Mouse (Mus musculus): ENCODE results near the gene Capn2. TPM values are rescaled to one million over a fixed set of nuclear protein-coding genes. Genes with fewer than 3 reads are reported as not detected.

Capn2 gene
- total and polyA plus RNA-seq, 2 experiments from 2014 or later: 82.1 to 88.2 TPM

DNA sequence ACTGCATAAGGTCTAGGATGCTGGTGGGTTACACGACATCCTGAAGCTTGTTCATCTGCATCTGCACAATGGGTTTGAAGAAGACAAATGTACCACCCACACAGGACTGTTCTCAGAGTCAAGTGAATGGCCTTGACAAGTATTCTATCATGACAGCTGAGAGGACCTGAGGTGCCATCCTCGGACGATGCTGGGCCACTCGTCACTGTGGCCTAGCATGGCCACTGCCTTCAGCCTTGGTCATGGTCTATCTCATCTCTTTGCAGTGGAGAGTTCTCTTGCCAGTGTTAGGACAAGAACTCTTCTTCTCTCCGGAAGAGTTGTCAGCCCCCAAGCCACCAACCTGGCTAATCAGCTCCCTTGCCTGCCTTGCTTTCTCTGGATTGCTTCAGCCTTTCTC, 3.7 kb downstream of the Capn2 start:
- no peak overlapping the region for H3K4me2 ChIP-seq (ENCODE audit: low read depth, low read length, poor library complexity, severe bottlenecking)
- no peak overlapping the region for H3K27ac ChIP-seq (ENCODE audit: low read depth, low read length)
- DNase-seq (ENCODE audit: low spot score) (no peak), ATAC-seq (ENCODE audit: low FRiP score) (no peak)
- H3K36me3 ChIP-seq (ENCODE audit: insufficient read depth, low read length): peaks cover 21% of the 10 kb centered on the region
- no peak for TF ChIP-seq CTCF (IDR thresholded peaks at IDR 0.05)
- H3K9me3 ChIP-seq (ENCODE audit: low read length): no peaks in the 10 kb centered on the region
- no peak overlapping the region for H3K4me3 ChIP-seq (ENCODE audit: low read depth, low read length)
- 94% methylated on average over 5 of the region's 5 CpGs for WGBS
- H3K4me1 ChIP-seq (ENCODE audit: insufficient read depth, low read length): peaks cover 9% of the 10 kb centered on the region
- H3K27me3 ChIP-seq (ENCODE audit: insufficient read depth, low read length): no peaks in the 10 kb centered on the region
- H3K9ac ChIP-seq (replicated peaks; ENCODE audit: low read length, poor library complexity, severe bottlenecking): no peak overlapping the region

DNA sequence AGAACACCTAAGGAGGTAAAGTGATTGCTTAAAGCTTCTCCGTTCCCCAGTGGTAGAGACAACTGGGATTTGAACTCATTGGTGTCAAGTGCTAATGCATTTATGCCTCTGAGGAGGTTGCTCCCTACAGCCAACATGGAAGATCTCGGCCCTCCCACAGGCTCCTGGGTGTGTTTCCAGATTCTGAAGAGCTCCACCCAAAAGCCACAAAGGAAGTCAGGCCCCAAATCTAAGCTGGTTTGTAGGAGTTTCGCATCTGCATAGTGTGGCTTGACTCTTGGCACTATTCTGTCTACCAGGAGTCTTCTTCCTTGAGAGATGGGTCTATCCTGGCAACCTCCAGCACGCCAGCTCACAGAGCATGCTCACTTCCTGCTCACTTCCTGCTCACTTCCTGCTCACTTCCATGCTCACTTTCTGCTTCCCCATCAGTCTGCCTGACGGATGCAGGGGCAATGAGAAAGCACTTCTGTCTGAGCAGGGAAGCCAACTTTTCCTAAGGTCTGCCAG, 4.5 kb downstream of the Capn2 start:
- H3K27me3 ChIP-seq (ENCODE audit: insufficient read depth, low read length): no peaks in the 10 kb centered on the region
- no peak for ATAC-seq (ENCODE audit: low FRiP score)
- peaks cover 21% of the 10 kb centered on the region for H3K36me3 ChIP-seq (ENCODE audit: insufficient read depth, low read length)
- 91% methylated on average over 5 of the region's 5 CpGs for WGBS
- H3K4me1 ChIP-seq (ENCODE audit: insufficient read depth, low read length): peaks cover 9% of the 10 kb centered on the region
- no peak for TF ChIP-seq CTCF (IDR thresholded peaks at IDR 0.05)
- no peak overlapping the region for H3K9ac ChIP-seq (replicated peaks; ENCODE audit: low read length, poor library complexity, severe bottlenecking)
- H3K9me3 ChIP-seq (ENCODE audit: low read length): no peaks in the 10 kb centered on the region
- H3K4me3 ChIP-seq (ENCODE audit: low read depth, low read length): no peak overlapping the region
- DNase-seq (ENCODE audit: low spot score): no peak
- no peak overlapping the region for H3K4me2 ChIP-seq (ENCODE audit: low read depth, low read length, poor library complexity, severe bottlenecking)
- H3K27ac ChIP-seq (ENCODE audit: low read depth, low read length): no peak overlapping the region

DNA sequence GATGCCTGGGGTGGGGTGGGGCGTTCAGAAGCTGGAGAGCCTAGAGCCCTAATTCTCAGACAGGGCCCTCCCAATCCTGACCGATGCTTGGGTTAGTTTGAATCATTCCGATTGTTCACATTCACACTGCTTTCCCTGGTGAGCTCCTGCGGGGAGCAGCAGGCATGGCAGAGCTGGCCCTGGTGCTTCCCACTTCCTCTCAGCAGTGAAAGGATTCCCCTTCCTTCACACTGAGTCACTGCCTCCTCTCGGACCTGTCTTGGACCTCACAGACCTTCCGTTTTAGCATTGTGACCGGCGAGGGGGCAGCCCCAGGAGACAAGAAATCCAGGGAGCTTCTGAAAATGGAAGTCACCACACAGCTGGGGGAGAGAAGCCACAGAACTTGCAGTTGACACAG, 5.6 kb downstream of the Capn2 start:
- H3K27me3 ChIP-seq (ENCODE audit: insufficient read depth, low read length): no peaks in the 10 kb centered on the region
- H3K9me3 ChIP-seq (ENCODE audit: low read length): no peaks in the 10 kb centered on the region
- DNase-seq (ENCODE audit: low spot score) (no peak), ATAC-seq (ENCODE audit: low FRiP score) (no peak)
- no peak for TF ChIP-seq CTCF (IDR thresholded peaks at IDR 0.05)
- H3K9ac ChIP-seq (replicated peaks; ENCODE audit: low read length, poor library complexity, severe bottlenecking): no peak overlapping the region
- no peak overlapping the region for H3K4me3 ChIP-seq (ENCODE audit: low read depth, low read length)
- H3K36me3 ChIP-seq (ENCODE audit: insufficient read depth, low read length): peaks cover 21% of the 10 kb centered on the region
- WGBS: 66% methylated on average over 8 of the region's 8 CpGs
- peaks cover 9% of the 10 kb centered on the region for H3K4me1 ChIP-seq (ENCODE audit: insufficient read depth, low read length)
- no peak overlapping the region for H3K4me2 ChIP-seq (ENCODE audit: low read depth, low read length, poor library complexity, severe bottlenecking)
- H3K27ac ChIP-seq (ENCODE audit: low read depth, low read length): no peak overlapping the region

DNA sequence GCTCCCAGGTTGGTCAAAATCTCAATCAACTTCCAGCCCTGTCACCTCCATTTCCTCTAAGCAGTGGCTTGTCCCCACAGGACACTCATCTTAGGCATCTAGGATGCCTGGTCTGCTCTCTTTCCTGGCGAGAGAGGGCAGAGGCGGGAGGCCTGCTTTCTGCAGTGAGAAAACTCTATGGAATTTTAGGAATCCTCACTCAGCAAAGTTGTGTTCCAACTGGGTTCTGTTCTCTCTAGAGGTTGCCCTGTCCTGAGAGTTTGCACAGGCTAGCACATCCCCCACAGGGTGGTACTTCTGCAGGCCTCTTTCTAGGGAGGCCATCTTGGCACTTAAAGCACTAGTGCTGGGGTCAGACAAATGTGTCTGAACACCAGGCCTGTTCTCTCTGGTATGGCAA, 6.3 kb downstream of the Capn2 start:
- Histone ChIP-seq H3K27me3 (ENCODE audit: insufficient read depth, low read length) (no peaks in the 10 kb centered on the region), H3K4me1 (ENCODE audit: insufficient read depth, low read length) (peaks cover 7% of the 10 kb centered on the region), H3K4me2 (ENCODE audit: low read depth, low read length, poor library complexity, severe bottlenecking) (no peak overlapping the region), H3K36me3 (ENCODE audit: insufficient read depth, low read length) (peaks cover 21% of the 10 kb centered on the region), H3K9me3 (ENCODE audit: low read length) (no peaks in the 10 kb centered on the region), H3K27ac (ENCODE audit: low read depth, low read length) (no peak overlapping the region), H3K9ac (replicated peaks; ENCODE audit: low read length, poor library complexity, severe bottlenecking) (no peak overlapping the region), H3K4me3 (ENCODE audit: low read depth, low read length) (no peak overlapping the region)
- 77% methylated on average over 2 of the region's 2 CpGs for WGBS
- no peak for DNase-seq (ENCODE audit: low spot score)
- TF ChIP-seq CTCF (IDR thresholded peaks at IDR 0.05): no peak
- ATAC-seq (ENCODE audit: low FRiP score): no peak

DNA sequence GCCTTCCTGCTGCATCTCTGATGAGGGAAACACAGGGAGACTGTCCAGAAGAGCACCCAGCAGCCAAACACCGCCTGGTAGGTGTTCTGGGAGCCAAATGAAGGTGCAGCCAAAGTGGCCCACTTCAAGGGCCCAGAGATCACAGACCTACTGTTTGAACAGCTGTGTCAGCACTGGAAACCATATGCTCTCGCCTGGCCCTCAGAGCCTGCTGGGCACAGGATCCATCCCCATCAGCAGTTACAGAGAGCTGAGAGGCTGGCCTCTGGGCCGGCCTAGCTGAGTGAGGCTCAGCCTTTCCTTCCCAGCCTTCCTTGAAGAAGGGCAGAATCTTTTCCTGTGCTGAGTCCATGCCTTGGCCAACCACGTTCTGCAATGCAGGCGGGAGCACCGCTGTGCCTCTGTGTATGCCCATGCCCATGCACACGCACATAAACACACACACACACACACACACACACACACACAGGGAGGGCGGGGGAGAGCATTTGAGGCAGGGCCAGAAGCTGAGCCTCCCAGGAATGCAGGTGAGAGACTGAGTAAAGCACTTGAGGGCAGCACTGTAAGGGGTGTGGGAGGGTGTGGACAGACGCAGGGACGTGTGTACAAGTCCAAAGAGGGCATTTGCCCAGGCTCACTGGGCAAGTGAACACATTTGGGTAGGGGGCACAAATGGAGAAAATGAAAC, 8.2 kb downstream of the Capn2 start:
- Histone ChIP-seq H3K36me3 (ENCODE audit: insufficient read depth, low read length) (peaks cover 21% of the 10 kb centered on the region), H3K4me2 (ENCODE audit: low read depth, low read length, poor library complexity, severe bottlenecking) (no peak overlapping the region), H3K9ac (replicated peaks; ENCODE audit: low read length, poor library complexity, severe bottlenecking) (no peak overlapping the region), H3K4me3 (ENCODE audit: low read depth, low read length) (no peak overlapping the region), H3K4me1 (ENCODE audit: insufficient read depth, low read length) (no peaks in the 10 kb centered on the region), H3K27ac (ENCODE audit: low read depth, low read length) (no peak overlapping the region), H3K9me3 (ENCODE audit: low read length) (no peaks in the 10 kb centered on the region), H3K27me3 (ENCODE audit: insufficient read depth, low read length) (no peaks in the 10 kb centered on the region)
- TF ChIP-seq CTCF (IDR thresholded peaks at IDR 0.05): no peak
- no peak for ATAC-seq (ENCODE audit: low FRiP score)
- 81% methylated on average over 10 of the region's 10 CpGs for WGBS
- no peak for DNase-seq (ENCODE audit: low spot score)

DNA sequence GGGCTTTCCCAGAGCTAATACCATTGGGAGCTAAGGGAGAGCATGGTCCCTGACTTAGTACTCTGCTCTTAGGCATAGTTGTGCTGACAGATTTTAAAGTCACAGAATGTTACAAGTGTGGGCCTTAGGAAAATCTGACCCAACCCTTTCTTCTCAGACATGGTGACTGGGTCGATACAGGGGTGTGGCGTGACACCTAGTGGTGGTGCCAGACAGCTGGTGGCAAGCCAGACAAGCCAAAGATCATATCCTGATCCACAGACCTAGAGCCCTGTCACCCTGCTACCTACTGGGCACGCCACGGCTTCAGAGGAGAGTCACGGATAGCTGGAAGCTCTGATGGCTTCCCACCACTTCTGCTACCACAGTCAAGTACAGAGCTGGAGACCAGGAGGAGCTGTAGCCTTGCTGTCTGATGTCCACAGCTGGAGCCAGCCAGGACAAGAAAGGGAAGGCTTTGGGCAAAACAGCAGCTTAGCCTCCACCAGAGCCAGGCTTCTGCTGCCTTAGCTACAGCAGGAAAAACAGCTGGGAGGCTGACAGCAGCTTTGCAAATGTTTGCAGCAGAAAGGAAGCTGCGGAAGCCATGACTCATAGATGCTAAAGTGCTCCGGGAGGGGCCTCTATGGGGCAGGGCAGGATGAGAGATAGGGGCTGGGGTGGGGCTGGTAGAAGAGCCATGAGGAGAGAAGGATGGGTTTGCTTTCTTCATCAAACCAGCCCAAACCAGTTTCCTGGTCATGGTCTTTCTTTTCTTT, 11.0 kb downstream of the Capn2 start:
- Histone ChIP-seq H3K27ac (ENCODE audit: low read depth, low read length) (no peak overlapping the region), H3K36me3 (ENCODE audit: insufficient read depth, low read length) (peaks cover 20% of the 10 kb centered on the region), H3K9ac (replicated peaks; ENCODE audit: low read length, poor library complexity, severe bottlenecking) (no peak overlapping the region), H3K4me3 (ENCODE audit: low read depth, low read length) (no peak overlapping the region), H3K4me2 (ENCODE audit: low read depth, low read length, poor library complexity, severe bottlenecking) (no peak overlapping the region), H3K9me3 (ENCODE audit: low read length) (no peaks in the 10 kb centered on the region), H3K27me3 (ENCODE audit: insufficient read depth, low read length) (no peaks in the 10 kb centered on the region), H3K4me1 (ENCODE audit: insufficient read depth, low read length) (no peaks in the 10 kb centered on the region)
- DNase-seq (ENCODE audit: low spot score) (no peak), ATAC-seq (ENCODE audit: low FRiP score) (no peak)
- no peak for TF ChIP-seq CTCF (IDR thresholded peaks at IDR 0.05)
- WGBS: 74% methylated on average over 7 of the region's 7 CpGs
